Mouse (Mus musculus) spleen, adult 10 weeks (tissue): ENCODE results near the gene Cdk18. TPM values are rescaled to one million over a fixed set of nuclear protein-coding genes. Genes with fewer than 3 reads are reported as not detected.

Source experiments
- polyA plus RNA-seq: library from polyadenylated mRNA; stranded (reverse); fragments of 350-450 nt; fragmentation: Illumina TruSeq; extraction: RNeasy Lipid Tissue Mini Kit (QIAGEN cat#74804); gene quantifications from one replicate; pipeline ENCODE4 v1.2.3, GENCODE M21; 2015; ENCODE audit warnings: low replicate concordance; ENCODE audit not compliant: insufficient read depth

Gene Cdk18
- 0.39 TPM for polyA plus RNA-seq

DNA sequence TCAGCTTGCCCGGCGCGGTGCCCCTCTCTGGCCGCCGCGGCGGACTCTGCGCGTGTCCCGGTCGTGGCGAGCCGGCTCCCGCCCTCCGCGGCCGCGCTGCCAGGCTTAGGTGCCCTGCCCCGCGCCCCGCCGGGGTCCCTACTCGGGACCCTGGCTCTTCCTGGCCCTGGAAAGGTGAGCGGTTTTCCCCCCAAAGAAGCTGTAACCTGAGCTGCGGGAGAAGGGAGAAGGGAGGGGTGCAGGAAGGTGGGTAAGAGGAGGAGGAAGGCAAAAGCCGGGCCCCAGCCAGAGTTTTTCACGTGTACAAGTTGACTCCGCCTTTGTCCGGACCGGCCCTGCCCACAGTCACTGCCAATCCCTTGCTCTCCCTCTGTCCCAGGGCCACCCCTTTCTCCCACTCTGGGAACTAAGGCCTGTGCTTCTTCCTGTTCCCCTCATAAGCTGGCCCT lies at the start of gene Cdk18:
Cdk18 (minus strand) TSS at position 269 of the 449 bp plus-strand sequence.

DNA sequence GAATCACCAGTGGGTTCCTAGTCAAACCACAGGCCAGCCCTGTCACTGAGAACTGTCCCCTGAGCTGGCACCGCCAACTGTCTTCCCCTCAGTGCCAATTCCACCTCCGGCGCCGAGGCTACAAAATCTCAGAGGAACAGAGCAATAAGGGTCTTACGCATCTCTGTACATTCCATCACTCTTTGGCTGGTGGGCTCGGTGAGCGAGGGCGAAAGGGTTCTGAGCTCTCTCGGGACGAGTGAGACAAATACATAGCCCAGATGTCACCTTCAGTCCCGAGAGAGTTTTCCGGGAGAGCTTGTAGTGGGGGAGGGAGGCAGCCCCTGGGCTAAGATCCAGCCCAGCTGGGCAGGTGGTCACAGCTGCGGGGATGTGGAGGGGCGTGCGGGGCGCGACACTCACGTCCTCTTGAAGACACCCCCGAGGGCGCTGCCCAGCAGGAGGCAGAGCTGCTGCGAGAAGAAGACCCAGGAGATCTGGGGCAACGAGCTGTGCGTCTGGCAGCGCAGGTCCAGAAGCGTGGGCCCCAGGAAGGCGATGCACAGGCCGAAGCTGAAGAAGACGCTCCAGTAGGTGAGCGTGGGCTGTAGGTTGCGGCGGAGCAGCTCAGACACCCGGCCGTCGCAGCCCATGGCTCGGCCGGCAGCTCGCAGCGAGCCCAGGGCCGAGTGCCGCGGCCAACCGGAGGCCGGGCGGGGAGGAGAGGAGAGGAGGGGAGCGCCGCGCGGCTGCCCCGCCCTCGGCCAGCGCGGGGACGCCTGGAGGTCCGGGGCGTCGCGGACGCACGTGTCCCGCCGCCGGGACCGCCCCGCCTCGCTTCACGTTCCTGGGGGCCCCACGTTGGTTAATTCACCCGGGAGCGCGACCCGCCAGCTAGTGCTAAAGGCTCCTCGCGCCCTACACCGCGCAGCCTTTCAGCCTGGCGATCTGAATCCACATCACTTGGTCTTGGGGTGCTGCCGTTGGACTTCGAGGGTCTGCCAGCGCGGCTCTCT lies 71.9 kb downstream of the Cdk18 start, which contains the start of gene Mfsd4a:
Mfsd4a (minus strand) TSS at position 802 of the 995 bp plus-strand sequence.

Other genes with a start within 250 kb of the Cdk18 start
- 80.9 TPM for gene Nucks1, start 229.2 kb downstream of the Cdk18 start, polyA plus RNA-seq
- 11.6 TPM for gene Slc45a3, start 176.7 kb downstream of the Cdk18 start, polyA plus RNA-seq
- 145 TPM for gene Elk4, start 132.1 kb downstream of the Cdk18 start, polyA plus RNA-seq
- 0.75 TPM for gene Mfsd4a, start 71.6 kb downstream of the Cdk18 start, polyA plus RNA-seq
- not detected for gene Lemd1, start 51.7 kb upstream of the Cdk18 start, polyA plus RNA-seq
- not detected for gene AC124108.1, start 51.8 kb upstream of the Cdk18 start, polyA plus RNA-seq
- gene Gm10188, start 90.1 kb upstream of the Cdk18 start, polyA plus RNA-seq = not detected
- 0.41 TPM for gene Klhdc8a, start 158.9 kb upstream of the Cdk18 start, polyA plus RNA-seq
- gene Nuak2, start 176.4 kb upstream of the Cdk18 start, polyA plus RNA-seq = 24.1 TPM